Mouse (Mus musculus): ENCODE data around the gene Syt1.

GRCm38 (mm10) chr10:108652066-108652465 is 358.7 kb downstream of the Syt1 start:
- TF ChIP-seq EP300 (IDR thresholded peaks at IDR 0.05) (no peak), CTCF (IDR thresholded peaks at IDR 0.05) (no peak)
